Mouse (Mus musculus) urinary bladder, adult 2 months (tissue): ENCODE results near the gene Olfr569. TPM values are rescaled to one million over a fixed set of nuclear protein-coding genes. Genes with fewer than 3 reads are reported as not detected.

Experiments used
- DNase-seq: peaks from one replicate; pipeline ENCODE4 v3.0.0; 2022; ENCODE audit warnings: low spot score
- polyA plus RNA-seq: library from polyadenylated mRNA; depleted of rRNA; stranded (reverse); fragments of >200 nt; gene quantifications from 2 replicates; pipeline ENCODE4 v1.2.3, GENCODE M21; 2012; rRNA removed

Olfr569 gene
- not detected in 2 replicates for polyA plus RNA-seq

- no peak for DNase-seq
Observed at GRCm38 (mm10) chr7:102890782-102891181, at the start of gene Olfr569. Gene Olfr569 (minus strand): TSS chr7:102890882.

DNA sequence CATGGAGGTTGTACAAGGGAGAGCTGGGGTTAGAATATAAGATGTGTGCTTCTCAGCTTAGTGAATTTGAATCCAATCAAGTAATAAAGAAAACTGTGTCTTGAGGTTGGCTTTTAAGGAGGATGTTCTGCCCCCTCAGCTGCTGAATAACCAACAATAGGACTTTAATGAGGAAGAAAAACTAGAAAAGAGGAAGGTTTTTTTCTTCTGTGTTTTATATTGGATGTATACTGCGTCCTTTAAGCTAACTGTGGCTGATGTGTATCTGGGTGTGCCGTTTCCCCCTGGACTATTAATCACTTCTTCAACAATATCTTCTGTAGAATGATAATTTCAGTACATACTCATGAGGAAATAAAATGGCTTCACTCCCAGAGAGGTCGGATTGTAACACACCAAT, 36.4 kb upstream of the Olfr569 start:
- DNase-seq: no peak

DNA sequence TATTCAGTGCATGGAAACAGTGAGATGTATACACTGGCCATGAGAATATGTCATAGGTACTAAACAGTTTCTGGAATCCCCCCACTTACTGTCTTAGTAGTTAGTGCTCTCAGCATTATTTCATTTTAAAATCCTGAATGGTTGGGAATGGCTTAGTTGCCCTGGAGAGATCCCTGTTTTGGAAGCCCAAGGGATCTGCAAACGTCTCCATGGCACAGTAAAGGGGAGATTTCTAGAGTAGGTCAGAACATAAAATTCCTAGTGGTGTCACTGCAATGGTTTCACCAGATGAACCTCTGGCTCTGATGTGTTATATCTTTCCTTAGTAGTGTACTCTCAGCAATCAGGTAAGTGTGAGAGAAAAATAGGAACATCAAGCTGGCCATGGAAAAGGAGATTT, 33.4 kb upstream of the Olfr569 start, which contains the start of gene Olfr572:
Gene Olfr572, plus strand, starts transcription at position 301 of the 400 bp plus-strand sequence.
- no peak for DNase-seq

GRCm38 (mm10) chr7:102919632-102920031, 28.9 kb upstream of the Olfr569 start:
- no peak for DNase-seq

GRCm38 (mm10) chr7:102917032-102917875, 26.6 kb upstream of the Olfr569 start, which contains the start of gene Olfr571:
Gene Olfr571 (minus strand): TSS chr7:102917536.
- DNase-seq: no peak

DNA sequence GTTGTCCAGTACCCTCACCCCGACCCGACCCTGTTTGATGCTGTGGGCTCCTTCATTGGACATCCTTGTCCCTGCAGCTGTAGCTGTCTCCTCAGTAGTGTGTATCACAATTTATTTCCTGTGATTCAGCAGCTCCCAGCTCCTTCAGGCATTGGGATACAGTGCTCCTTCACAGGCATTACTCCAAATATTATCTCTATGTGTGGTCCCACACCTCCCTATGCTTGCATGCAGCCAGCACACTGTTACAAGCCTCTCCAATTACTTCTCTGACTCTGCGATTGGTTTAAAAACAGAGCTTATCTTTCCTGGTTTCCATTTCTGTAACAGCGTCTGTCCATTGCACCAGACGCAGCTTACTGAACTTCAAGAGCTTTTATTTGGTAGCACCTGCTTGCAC, 25.7 kb upstream of the Olfr569 start:
- no peak for DNase-seq

- DNase-seq: no peak
Observed at GRCm38 (mm10) chr7:102915261-102915660, 24.6 kb upstream of the Olfr569 start.

- no peak for DNase-seq
Observed at GRCm38 (mm10) chr7:102876822-102877221, 13.9 kb downstream of the Olfr569 start, which contains the start of gene Olfr568. Gene Olfr568 (plus strand): TSS chr7:102877122.

GRCm38 (mm10) chr7:102858665-102859064, 32.0 kb downstream of the Olfr569 start, which contains the start of gene Olfr566:
Gene Olfr566 (minus strand): TSS chr7:102858765.
- no peak for DNase-seq

DNA sequence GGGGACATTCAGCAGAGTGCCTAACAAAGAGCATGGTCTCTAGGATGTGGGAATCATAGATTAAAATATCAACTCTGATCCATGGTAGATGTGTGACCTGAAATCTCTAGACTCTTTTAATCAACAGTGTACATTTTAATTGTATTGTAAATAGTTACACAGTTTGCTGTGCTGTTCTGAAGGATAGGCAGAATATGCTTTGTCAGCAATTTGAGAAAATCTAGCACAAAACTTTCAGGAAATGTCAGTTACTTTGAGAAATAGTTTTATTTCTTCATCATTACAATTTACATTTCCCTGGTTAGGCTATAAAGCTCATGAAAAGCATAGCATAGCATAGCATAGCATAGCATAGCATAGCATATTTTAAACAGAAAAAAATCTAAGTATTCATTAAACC, 34.9 kb downstream of the Olfr569 start:
- DNase-seq: no peak

Other genes starting within 250 kb of the Olfr569 start
- gene Olfr555, start 232.1 kb downstream of the Olfr569 start, polyA plus RNA-seq: not detected in 2 replicates
- gene Olfr556, start 226.0 kb downstream of the Olfr569 start, polyA plus RNA-seq: not detected in 2 replicates
- gene Trim68, start 203.6 kb downstream of the Olfr569 start, polyA plus RNA-seq: 75.3 and 99.1 TPM in 2 replicates
- not detected in 2 replicates for gene Olfr557, start 195.0 kb downstream of the Olfr569 start, polyA plus RNA-seq
- 1.3 and 1.4 TPM in 2 replicates for gene Olfr558, start 188.7 kb downstream of the Olfr569 start, polyA plus RNA-seq
- gene Olfr33, start 171.8 kb downstream of the Olfr569 start, polyA plus RNA-seq: not detected in 2 replicates
- not detected in 2 replicates for gene Olfr559, start 163.4 kb downstream of the Olfr569 start, polyA plus RNA-seq
- gene Olfr560, start 131.5 kb downstream of the Olfr569 start, polyA plus RNA-seq: 0.03 TPM in 1 of 2 replicates, not detected in the other
- gene Olfr78, start 131.4 kb downstream of the Olfr569 start, polyA plus RNA-seq: 1.0 and 1.4 TPM in 2 replicates
- gene Olfr561, start 119.7 kb downstream of the Olfr569 start, polyA plus RNA-seq: not detected in 2 replicates
- gene Olfr564, start 87.4 kb downstream of the Olfr569 start, polyA plus RNA-seq: not detected in 2 replicates
- gene Olfr566, start 32.1 kb downstream of the Olfr569 start, polyA plus RNA-seq: not detected in 2 replicates
- not detected in 2 replicates for gene Olfr568, start 13.8 kb downstream of the Olfr569 start, polyA plus RNA-seq
- not detected in 2 replicates for gene Olfr570, start 3.7 kb upstream of the Olfr569 start, polyA plus RNA-seq
- not detected in 2 replicates for gene Olfr571, start 26.7 kb upstream of the Olfr569 start, polyA plus RNA-seq
- not detected in 2 replicates for gene Olfr572, start 33.5 kb upstream of the Olfr569 start, polyA plus RNA-seq
- gene Olfr573-ps1, start 51.7 kb upstream of the Olfr569 start, polyA plus RNA-seq: not detected in 2 replicates
- not detected in 2 replicates for gene Olfr574, start 57.6 kb upstream of the Olfr569 start, polyA plus RNA-seq
- gene Olfr575, start 67.9 kb upstream of the Olfr569 start, polyA plus RNA-seq: not detected in 2 replicates
- gene Olfr576, start 71.8 kb upstream of the Olfr569 start, polyA plus RNA-seq: not detected in 2 replicates
- gene Olfr577, start 85.1 kb upstream of the Olfr569 start, polyA plus RNA-seq: not detected in 2 replicates
- not detected in 2 replicates for gene Olfr578, start 98.4 kb upstream of the Olfr569 start, polyA plus RNA-seq
- not detected in 2 replicates for gene Olfr582, start 147.1 kb upstream of the Olfr569 start, polyA plus RNA-seq
- not detected in 2 replicates for gene Olfr583, start 160.4 kb upstream of the Olfr569 start, polyA plus RNA-seq
- not detected in 2 replicates for gene Olfr584, start 191.0 kb upstream of the Olfr569 start, polyA plus RNA-seq
- gene Olfr585, start 206.8 kb upstream of the Olfr569 start, polyA plus RNA-seq: not detected in 2 replicates
- gene Olfr586, start 234.8 kb upstream of the Olfr569 start, polyA plus RNA-seq: not detected in 2 replicates
- gene Olfr588-ps1, start 250.0 kb upstream of the Olfr569 start, polyA plus RNA-seq: not detected in 2 replicates